Mouse (Mus musculus): ENCODE results near the gene Iqschfp.
"Not testable (repeated sequence)": the region's sequence is repeated elsewhere in the genome, so short reads cannot be mapped to it uniquely, and the experiment has no call there.

The Iqschfp gene

GRCm38 (mm10) chr3:68085024-68085423 lies 193.0 kb downstream of the Iqschfp start:
- DNase-seq = no peak

GRCm38 (mm10) chr3:68092108-68092507 lies 200.1 kb downstream of the Iqschfp start:
- DNase-seq = no peak

- no peak for DNase-seq
These were observed 204.8 kb downstream of the Iqschfp start for GRCm38 (mm10) chr3:68096724-68097431.

GRCm38 (mm10) chr3:68099561-68099960 lies 207.5 kb downstream of the Iqschfp start:
- DNase-seq = not testable (repeated sequence)

GRCm38 (mm10) chr3:68101343-68101742 lies 209.3 kb downstream of the Iqschfp start:
- no peak for DNase-seq

- DNase-seq = no peak
These were observed 213.2 kb downstream of the Iqschfp start for GRCm38 (mm10) chr3:68105081-68105685.

- DNase-seq = no peak
These were observed 229.3 kb downstream of the Iqschfp start for GRCm38 (mm10) chr3:68121338-68121737.

GRCm38 (mm10) chr3:68126284-68126856 lies 234.3 kb downstream of the Iqschfp start:
- DNase-seq = no peak

- DNase-seq = no peak
These were observed 238.4 kb downstream of the Iqschfp start for GRCm38 (mm10) chr3:68130386-68130785.

GRCm38 (mm10) chr3:68138833-68139627 lies 247.0 kb downstream of the Iqschfp start:
- no peak for DNase-seq

GRCm38 (mm10) chr3:68150688-68151087 lies 258.7 kb downstream of the Iqschfp start:
- DNase-seq = no peak

- DNase-seq = no peak
These were observed 268.1 kb downstream of the Iqschfp start for GRCm38 (mm10) chr3:68160175-68160574.

GRCm38 (mm10) chr3:68160760-68161159 lies 268.7 kb downstream of the Iqschfp start:
- DNase-seq = no peak

GRCm38 (mm10) chr3:68178248-68178647 lies 286.2 kb downstream of the Iqschfp start:
- no peak for DNase-seq

- peak; percentile 86 for DNase-seq
These were observed 295.4 kb downstream of the Iqschfp start for GRCm38 (mm10) chr3:68187471-68187870.

- DNase-seq = no peak
These were observed 297.1 kb downstream of the Iqschfp start for GRCm38 (mm10) chr3:68189100-68189499.

- DNase-seq = no peak
These were observed 304.9 kb downstream of the Iqschfp start for GRCm38 (mm10) chr3:68196933-68197332.

GRCm38 (mm10) chr3:68201214-68201613 lies 309.2 kb downstream of the Iqschfp start:
- DNase-seq = no peak

GRCm38 (mm10) chr3:68202162-68202902 lies 310.3 kb downstream of the Iqschfp start:
- no peak for DNase-seq

GRCm38 (mm10) chr3:68203934-68204467 lies 312.0 kb downstream of the Iqschfp start:
- DNase-seq = no peak

GRCm38 (mm10) chr3:68210422-68210821 lies 318.4 kb downstream of the Iqschfp start:
- peak; percentile 65 for DNase-seq

- no peak for DNase-seq
These were observed 329.4 kb downstream of the Iqschfp start for GRCm38 (mm10) chr3:68221452-68221851.

Data from heart, adult 11 months (tissue).